Mouse (Mus musculus): ENCODE data around the gene Usp40. TPM values are rescaled to one million over a fixed set of nuclear protein-coding genes. Genes with fewer than 3 reads are reported as not detected.

The Usp40 gene
- polyA plus RNA-seq, 1 experiment from 2014 or later = 20.8 TPM

GRCm38 (mm10) chr1:87959998-87960431 is 48.3 kb downstream of the Usp40 start:
- peaks cover 31% of the 10 kb centered on the region for H3K36me3 ChIP-seq (ENCODE audit: control insufficient read depth, insufficient read depth, low read length)
- no peaks in the 10 kb centered on the region for H3K9me3 ChIP-seq (replicated peaks; ENCODE audit: control insufficient read depth, low read length, poor library complexity, severe bottlenecking)
- H3K4me3 ChIP-seq (ENCODE audit: low read depth, low read length) = no peak overlapping the region
- H3K4me1 ChIP-seq (ENCODE audit: control insufficient read depth, insufficient read depth, low read length) = no peaks in the 10 kb centered on the region
- H3K4me2 ChIP-seq (ENCODE audit: low read length) = no peak overlapping the region
- no peak overlapping the region for H3K27ac ChIP-seq (ENCODE audit: low read length)
- H3K27me3 ChIP-seq (ENCODE audit: control insufficient read depth, insufficient read depth, low read depth, low read length) = no peaks in the 10 kb centered on the region
- H3K9ac ChIP-seq (ENCODE audit: low read depth, low read length) = no peak overlapping the region
- WGBS = 23% methylated on average over 4 of the region's 4 CpGs
- no peak for ATAC-seq

GRCm38 (mm10) chr1:87959532-87959931 is 48.8 kb downstream of the Usp40 start:
- WGBS = 78% methylated on average over 4 of the region's 4 CpGs
- Histone ChIP-seq H3K4me3 (ENCODE audit: low read depth, low read length) (no peak overlapping the region), H3K4me1 (ENCODE audit: control insufficient read depth, insufficient read depth, low read length) (no peaks in the 10 kb centered on the region), H3K27me3 (ENCODE audit: control insufficient read depth, insufficient read depth, low read depth, low read length) (no peaks in the 10 kb centered on the region), H3K4me2 (ENCODE audit: low read length) (no peak overlapping the region), H3K9me3 (replicated peaks; ENCODE audit: control insufficient read depth, low read length, poor library complexity, severe bottlenecking) (no peaks in the 10 kb centered on the region), H3K36me3 (ENCODE audit: control insufficient read depth, insufficient read depth, low read length) (peaks cover 32% of the 10 kb centered on the region), H3K27ac (ENCODE audit: low read length) (no peak overlapping the region), H3K9ac (ENCODE audit: low read depth, low read length) (no peak overlapping the region)
- ATAC-seq = no peak

GRCm38 (mm10) chr1:87958931-87959330 is 49.4 kb downstream of the Usp40 start:
- Histone ChIP-seq H3K4me2 (ENCODE audit: low read length) (no peak overlapping the region), H3K4me1 (ENCODE audit: control insufficient read depth, insufficient read depth, low read length) (no peaks in the 10 kb centered on the region), H3K27me3 (ENCODE audit: control insufficient read depth, insufficient read depth, low read depth, low read length) (no peaks in the 10 kb centered on the region), H3K36me3 (ENCODE audit: control insufficient read depth, insufficient read depth, low read length) (peaks cover 28% of the 10 kb centered on the region), H3K9me3 (replicated peaks; ENCODE audit: control insufficient read depth, low read length, poor library complexity, severe bottlenecking) (no peaks in the 10 kb centered on the region), H3K4me3 (ENCODE audit: low read depth, low read length) (no peak overlapping the region), H3K9ac (ENCODE audit: low read depth, low read length) (no peak overlapping the region), H3K27ac (ENCODE audit: low read length) (no peak overlapping the region)
- 98% methylated on average over 1 of the region's 1 CpGs for WGBS
- no peak for ATAC-seq

- Histone ChIP-seq H3K9me3 (replicated peaks; ENCODE audit: control insufficient read depth, low read length, poor library complexity, severe bottlenecking) (no peaks in the 10 kb centered on the region), H3K4me1 (ENCODE audit: control insufficient read depth, insufficient read depth, low read length) (no peaks in the 10 kb centered on the region), H3K27ac (ENCODE audit: low read length) (no peak overlapping the region), H3K9ac (ENCODE audit: low read depth, low read length) (no peak overlapping the region), H3K36me3 (ENCODE audit: control insufficient read depth, insufficient read depth, low read length) (peaks cover 61% of the 10 kb centered on the region), H3K4me2 (ENCODE audit: low read length) (no peak overlapping the region), H3K4me3 (ENCODE audit: low read depth, low read length) (no peak overlapping the region), H3K27me3 (ENCODE audit: control insufficient read depth, insufficient read depth, low read depth, low read length) (no peaks in the 10 kb centered on the region)
- WGBS = 78% methylated on average over 3 of the region's 3 CpGs
- ATAC-seq = no peak
These were observed 55.3 kb downstream of the Usp40 start for GRCm38 (mm10) chr1:87953073-87953472.

- Histone ChIP-seq H3K4me1 (ENCODE audit: control insufficient read depth, insufficient read depth, low read length) (no peaks in the 10 kb centered on the region), H3K4me3 (ENCODE audit: low read depth, low read length) (no peak overlapping the region), H3K9me3 (replicated peaks; ENCODE audit: control insufficient read depth, low read length, poor library complexity, severe bottlenecking) (no peaks in the 10 kb centered on the region), H3K9ac (ENCODE audit: low read depth, low read length) (no peak overlapping the region), H3K27ac (ENCODE audit: low read length) (no peak overlapping the region), H3K36me3 (ENCODE audit: control insufficient read depth, insufficient read depth, low read length) (peaks cover 62% of the 10 kb centered on the region), H3K4me2 (ENCODE audit: low read length) (no peak overlapping the region), H3K27me3 (ENCODE audit: control insufficient read depth, insufficient read depth, low read depth, low read length) (no peaks in the 10 kb centered on the region)
- ATAC-seq = no peak
- WGBS = 94% methylated on average over 3 of the region's 3 CpGs
These were observed 56.7 kb downstream of the Usp40 start for GRCm38 (mm10) chr1:87951641-87952040.

- H3K27ac ChIP-seq (ENCODE audit: low read length) = no peak overlapping the region
- WGBS = 95% methylated on average over 6 of the region's 6 CpGs
- H3K4me3 ChIP-seq (ENCODE audit: low read depth, low read length) = no peak overlapping the region
- no peak overlapping the region for H3K9ac ChIP-seq (ENCODE audit: low read depth, low read length)
- no peaks in the 10 kb centered on the region for H3K27me3 ChIP-seq (ENCODE audit: control insufficient read depth, insufficient read depth, low read depth, low read length)
- H3K9me3 ChIP-seq (replicated peaks; ENCODE audit: control insufficient read depth, low read length, poor library complexity, severe bottlenecking) = no peaks in the 10 kb centered on the region
- no peak overlapping the region for H3K4me2 ChIP-seq (ENCODE audit: low read length)
- ATAC-seq = no peak
- H3K4me1 ChIP-seq (ENCODE audit: control insufficient read depth, insufficient read depth, low read length) = no peaks in the 10 kb centered on the region
- peaks cover 66% of the 10 kb centered on the region for H3K36me3 ChIP-seq (ENCODE audit: control insufficient read depth, insufficient read depth, low read length)
These were observed 60.7 kb downstream of the Usp40 start for GRCm38 (mm10) chr1:87947681-87948091.

- Histone ChIP-seq H3K27me3 (ENCODE audit: control insufficient read depth, insufficient read depth, low read depth, low read length) (no peaks in the 10 kb centered on the region), H3K4me1 (ENCODE audit: control insufficient read depth, insufficient read depth, low read length) (no peaks in the 10 kb centered on the region), H3K4me2 (ENCODE audit: low read length) (no peak overlapping the region), H3K9ac (ENCODE audit: low read depth, low read length) (no peak overlapping the region), H3K4me3 (ENCODE audit: low read depth, low read length) (no peak overlapping the region), H3K36me3 (ENCODE audit: control insufficient read depth, insufficient read depth, low read length) (peaks cover 41% of the 10 kb centered on the region), H3K27ac (ENCODE audit: low read length) (no peak overlapping the region), H3K9me3 (replicated peaks; ENCODE audit: control insufficient read depth, low read length, poor library complexity, severe bottlenecking) (no peaks in the 10 kb centered on the region)
- WGBS = 81% methylated on average over 1 of the region's 1 CpGs
- no peak for ATAC-seq
These were observed 66.6 kb downstream of the Usp40 start for GRCm38 (mm10) chr1:87941765-87942164.

- H3K4me1 ChIP-seq (ENCODE audit: control insufficient read depth, insufficient read depth, low read length) = no peaks in the 10 kb centered on the region
- no peaks in the 10 kb centered on the region for H3K9me3 ChIP-seq (replicated peaks; ENCODE audit: control insufficient read depth, low read length, poor library complexity, severe bottlenecking)
- peaks cover 17% of the 10 kb centered on the region for H3K36me3 ChIP-seq (ENCODE audit: control insufficient read depth, insufficient read depth, low read length)
- 68% methylated on average over 2 of the region's 2 CpGs for WGBS
- ATAC-seq = no peak
- no peak overlapping the region for H3K27ac ChIP-seq (ENCODE audit: low read length)
- no peaks in the 10 kb centered on the region for H3K27me3 ChIP-seq (ENCODE audit: control insufficient read depth, insufficient read depth, low read depth, low read length)
- H3K9ac ChIP-seq (ENCODE audit: low read depth, low read length) = no peak overlapping the region
- H3K4me2 ChIP-seq (ENCODE audit: low read length) = no peak overlapping the region
- H3K4me3 ChIP-seq (ENCODE audit: low read depth, low read length) = no peak overlapping the region
These were observed 71.8 kb downstream of the Usp40 start for GRCm38 (mm10) chr1:87936516-87936915.

GRCm38 (mm10) chr1:87936075-87936474 is 72.3 kb downstream of the Usp40 start:
- no peaks in the 10 kb centered on the region for H3K4me1 ChIP-seq (ENCODE audit: control insufficient read depth, insufficient read depth, low read length)
- H3K4me2 ChIP-seq (ENCODE audit: low read length) = no peak overlapping the region
- no peak overlapping the region for H3K27ac ChIP-seq (ENCODE audit: low read length)
- H3K36me3 ChIP-seq (ENCODE audit: control insufficient read depth, insufficient read depth, low read length) = peaks cover 17% of the 10 kb centered on the region
- WGBS = 99% methylated on average over 7 of the region's 7 CpGs
- no peaks in the 10 kb centered on the region for H3K9me3 ChIP-seq (replicated peaks; ENCODE audit: control insufficient read depth, low read length, poor library complexity, severe bottlenecking)
- H3K9ac ChIP-seq (ENCODE audit: low read depth, low read length) = no peak overlapping the region
- no peaks in the 10 kb centered on the region for H3K27me3 ChIP-seq (ENCODE audit: control insufficient read depth, insufficient read depth, low read depth, low read length)
- ATAC-seq = no peak
- H3K4me3 ChIP-seq (ENCODE audit: low read depth, low read length) = no peak overlapping the region
